Mouse (Mus musculus) CH12.LX (cell line): ENCODE results near the gene Gm3173.
"Not testable (repeated sequence)": the region's sequence is repeated elsewhere in the genome, so short reads cannot be mapped to it uniquely, and the experiment has no call there.

ENCODE experiments used
- CTCF ChIP-seq, 2 experiments: IDR thresholded peaks in 1 of 2; conservative IDR thresholded peaks in 1 of 2; 2 replicates each; pipeline ENCODE4 v1.5.1; 2011 to 2012; ENCODE audit warnings: low read depth in 2 of 2, low read length in 2 of 2, improper control_type of control experiment in 1 of 2, inconsistent platforms in 1 of 2, mild to moderate bottlenecking in 1 of 2, moderate library complexity in 1 of 2
- ELF1 ChIP-seq: IDR thresholded peaks from 2 replicates; pipeline ENCODE4 v1.6.1; 2014; ENCODE audit warnings: low read depth, mild to moderate bottlenecking, inconsistent platforms, low read length, improper control_type of control experiment
- EP300 ChIP-seq: IDR thresholded peaks from 2 replicates; pipeline ENCODE4 v1.6.1; 2011; ENCODE audit warnings: low read length, improper control_type of control experiment
- ETS1 ChIP-seq: conservative IDR thresholded peaks from 2 replicates; pipeline ENCODE4 v1.6.1; 2012; ENCODE audit warnings: low read depth, mild to moderate bottlenecking, inconsistent platforms, low read length, improper control_type of control experiment, moderate library complexity
- GABPA ChIP-seq: IDR thresholded peaks from 2 replicates; pipeline ENCODE4 v1.6.1; 2012; ENCODE audit warnings: low read depth, low read length, improper control_type of control experiment, inconsistent platforms; ENCODE audit not compliant: insufficient replicate concordance
- JUND ChIP-seq: conservative IDR thresholded peaks from 2 replicates; pipeline ENCODE4 v1.6.1; 2011; ENCODE audit warnings: low read depth, low read length, improper control_type of control experiment
- MAX ChIP-seq: IDR thresholded peaks from 2 replicates; pipeline ENCODE4 v1.6.1; 2011; ENCODE audit warnings: low read length, improper control_type of control experiment
- NRF1 ChIP-seq: IDR thresholded peaks from 2 replicates; pipeline ENCODE4 v1.6.1; 2014; ENCODE audit warnings: low read depth, mild to moderate bottlenecking, inconsistent platforms, low read length, improper control_type of control experiment, moderate library complexity
- PAX5 ChIP-seq: IDR thresholded peaks from 2 replicates; pipeline ENCODE4 v1.6.1; 2012; ENCODE audit warnings: low read length, inconsistent platforms, mixed read lengths
- POLR2A ChIP-seq: IDR thresholded peaks from 2 replicates; pipeline ENCODE4 v1.6.1; 2011; ENCODE audit warnings: low read depth, mild to moderate bottlenecking, improper control_type of control experiment, low read length
- POLR2AphosphoS2 ChIP-seq: IDR thresholded peaks from 2 replicates; pipeline ENCODE4 v1.6.1; 2011; ENCODE audit warnings: low read depth, low read length, improper control_type of control experiment
- RCOR1 ChIP-seq: conservative IDR thresholded peaks from 2 replicates; pipeline ENCODE4 v1.6.1; 2012; ENCODE audit warnings: low read depth, mild to moderate bottlenecking, inconsistent platforms, low read length, improper control_type of control experiment
- TBP ChIP-seq: conservative IDR thresholded peaks from 2 replicates; pipeline ENCODE4 v1.6.1; 2011; ENCODE audit warnings: low read depth, low read length, improper control_type of control experiment
- TCF12 ChIP-seq: IDR thresholded peaks from 2 replicates; pipeline ENCODE4 v1.6.1; 2014; ENCODE audit warnings: low read depth, mild to moderate bottlenecking, inconsistent platforms, low read length, improper control_type of control experiment

GRCm38 (mm10) chr14:4401245-4401644 is 29.5 kb upstream of the Gm3173 start:
- TF ChIP-seq TCF12; MAX; POLR2A; EP300; TBP; RCOR1; CTCF (conservative IDR thresholded peaks at IDR 0.05 in 1 of 2, IDR thresholded peaks at IDR 0.05 in 1 of 2; ENCODE audit: low read depth in 2 of 2, low read length in 2 of 2); GABPA; ETS1; POLR2AphosphoS2; ELF1; NRF1; PAX5; JUND: not testable (repeated sequence)
